Mouse (Mus musculus) erythroid progenitor cell, adult 5-6 weeks (primary cell): ENCODE measurements around the gene Vps13d. TPM values are rescaled to one million over a fixed set of nuclear protein-coding genes. Genes with fewer than 3 reads are reported as not detected.

ENCODE experiments used
- total RNA-seq, 2 experiments: library from RNA; stranded (forward) in 1 of 2; stranded (reverse) in 1 of 2; fragments of 150-400 nt in 1 of 2; fragments of 186-747, 209-891 nt in 1 of 2; gene quantifications; 2 replicates each; pipeline versions ENCODE4 v1.2.3 to v1.2.4; 2015 to 2017; ENCODE audit warnings: low replicate concordance in 2 of 2

Gene Vps13d
- total RNA-seq, 2 experiments from 2014 or later, result 54.5 to 66.2 TPM

Other genes with a start within 250 kb of the Vps13d start
- 7.6 and 23.1 TPM in 2 replicates for gene Tnfrsf1b, start 51.9 kb upstream of the Vps13d start, total RNA-seq (2015; ENCODE audit: low replicate concordance)
- gene Tnfrsf1b, start 51.9 kb upstream of the Vps13d start, total RNA-seq (2017; ENCODE audit: low replicate concordance), result 6.3 and 8.2 TPM in 2 replicates
- gene Tnfrsf8, start 120.2 kb upstream of the Vps13d start, total RNA-seq (2015; ENCODE audit: low replicate concordance), result not detected in 2 replicates
- gene Tnfrsf8, start 120.2 kb upstream of the Vps13d start, total RNA-seq (2017; ENCODE audit: low replicate concordance), result 0.39 TPM in 1 of 2 replicates, not detected in the other